Mouse (Mus musculus) ES-E14 (cell line): ENCODE measurements around the gene Hivep3.

Experiments
- MAFK ChIP-seq: IDR thresholded peaks from 2 replicates; pipeline ENCODE4 v1.6.1; 2014; ENCODE audit warnings: mild to moderate bottlenecking, low read depth, low read length, inconsistent platforms; ENCODE audit not compliant: insufficient read depth
- ZNF384 ChIP-seq: IDR thresholded peaks from 2 replicates; pipeline ENCODE4 v1.6.1; 2012; ENCODE audit warnings: low read depth, low read length, inconsistent platforms

GRCm38 (mm10) chr4:119903806-119904205, 170.2 kb downstream of the Hivep3 start:
- TF ChIP-seq ZNF384 (no peak), MAFK (no peak)
